Mouse (Mus musculus) MEL (cell line): ENCODE data around the gene Pheta2. TPM values are rescaled to one million over a fixed set of nuclear protein-coding genes. Genes with fewer than 3 reads are reported as not detected.

Source experiments
- DNase-seq: peaks from one replicate; pipeline ENCODE4 v3.0.0; 2011; ENCODE audit warnings: low read depth, low spot score
- H3K27ac ChIP-seq: 2 replicates; pipeline ENCODE4 v1.5.1; 2012; ENCODE audit warnings: low read depth, mild to moderate bottlenecking, control low read depth, low read length, moderate library complexity; ENCODE audit not compliant: control insufficient read depth
- H3K27me3 ChIP-seq, 2 experiments: fragments of 150-350 bp in 1 of 2; sonication (generic) in 1 of 2; 2 replicates each; pipeline ENCODE4 v1.6.1; 2012; ENCODE audit warnings: low read length in 2 of 2, mild to moderate bottlenecking in 2 of 2, improper control_type of control experiment in 1 of 2, moderate library complexity in 1 of 2; ENCODE audit not compliant: insufficient read depth in 2 of 2, control insufficient read depth in 1 of 2
- H3K36me3 ChIP-seq, 2 experiments: 2 replicates each; pipeline ENCODE4 v1.6.1; 2012 to 2014; ENCODE audit warnings: low read length in 2 of 2, improper control_type of control experiment in 1 of 2, inconsistent platforms in 1 of 2, mild to moderate bottlenecking in 1 of 2; ENCODE audit not compliant: insufficient read depth in 2 of 2, control insufficient read depth in 1 of 2
- H3K4me1 ChIP-seq, 2 experiments: fragments of 150-350 bp in 1 of 2; sonication (generic) in 1 of 2; 2 replicates each; pipeline ENCODE4 v1.6.1; 2012; ENCODE audit warnings: low read length in 2 of 2, improper control_type of control experiment in 1 of 2, mild to moderate bottlenecking in 1 of 2; ENCODE audit not compliant: insufficient read depth in 2 of 2, control insufficient read depth in 1 of 2
- H3K4me3 ChIP-seq, 2 experiments: fragments of 150-350 bp in 1 of 2; sonication (generic) in 1 of 2; 2 replicates each; pipeline ENCODE4 v1.5.1; 2012; ENCODE audit warnings: low read depth in 2 of 2, low read length in 2 of 2, mild to moderate bottlenecking in 2 of 2, moderate library complexity in 2 of 2, control low read depth in 1 of 2, improper control_type of control experiment in 1 of 2; ENCODE audit not compliant: control insufficient read depth in 1 of 2, insufficient read depth in 1 of 2
- H3K79me2 ChIP-seq: 2 replicates; pipeline ENCODE4 v1.6.1; 2012; ENCODE audit warnings: mild to moderate bottlenecking, low read length, moderate library complexity; ENCODE audit not compliant: control insufficient read depth, poor library complexity, insufficient read depth
- H3K9ac ChIP-seq: 2 replicates; pipeline ENCODE4 v1.6.1; 2012; ENCODE audit warnings: low read depth, mild to moderate bottlenecking, control low read depth, low read length, moderate library complexity; ENCODE audit not compliant: control insufficient read depth, poor library complexity, severe bottlenecking
- H3K9me3 ChIP-seq: fragments of 150-350 bp; sonication (generic); replicated peaks from 2 replicates; pipeline ENCODE4 v1.6.1; 2012; ENCODE audit warnings: mild to moderate bottlenecking, low read length, improper control_type of control experiment, moderate library complexity; ENCODE audit not compliant: insufficient read depth
- CHD1 ChIP-seq: IDR thresholded peaks from 2 replicates; pipeline ENCODE4 v1.6.1; 2012; ENCODE audit warnings: low read depth, mild to moderate bottlenecking, inconsistent platforms, low read length, improper control_type of control experiment
- CHD2 ChIP-seq: IDR thresholded peaks from 2 replicates; pipeline ENCODE4 v1.6.1; 2011; ENCODE audit warnings: low read length, improper control_type of control experiment
- ELF1 ChIP-seq: IDR thresholded peaks from 2 replicates; pipeline ENCODE4 v1.6.1; 2014; ENCODE audit warnings: low read depth, mild to moderate bottlenecking, inconsistent platforms, low read length, improper control_type of control experiment, moderate library complexity
- EP300 ChIP-seq, 2 experiments: IDR thresholded peaks; 2 replicates each; pipeline ENCODE4 v1.6.1; 2011; ENCODE audit warnings: improper control_type of control experiment in 2 of 2, low read length in 2 of 2, low read depth in 1 of 2, mild to moderate bottlenecking in 1 of 2
- ETS1 ChIP-seq: IDR thresholded peaks from 2 replicates; pipeline ENCODE4 v1.6.1; 2012; ENCODE audit warnings: low read depth, mild to moderate bottlenecking, inconsistent platforms, low read length, improper control_type of control experiment, moderate library complexity
- GABPA ChIP-seq: IDR thresholded peaks from 2 replicates; pipeline ENCODE4 v1.6.1; 2012; ENCODE audit warnings: low read depth, mild to moderate bottlenecking, inconsistent platforms, low read length, improper control_type of control experiment, moderate library complexity
- GATA1 ChIP-seq: IDR thresholded peaks from 2 replicates; pipeline ENCODE4 v1.6.1; 2011; ENCODE audit warnings: low read depth, low read length, improper control_type of control experiment
- HCFC1 ChIP-seq: IDR thresholded peaks from 2 replicates; pipeline ENCODE4 v1.6.1; 2012; ENCODE audit warnings: low read depth, mild to moderate bottlenecking, inconsistent platforms, low read length, improper control_type of control experiment, moderate library complexity
- JUND ChIP-seq: IDR thresholded peaks from 2 replicates; pipeline ENCODE4 v1.6.1; 2011; ENCODE audit warnings: low read depth, mild to moderate bottlenecking, improper control_type of control experiment, low read length
- KAT2A ChIP-seq: conservative IDR thresholded peaks from 2 replicates; pipeline ENCODE4 v1.6.1; 2012; ENCODE audit warnings: low read depth, low read length, improper control_type of control experiment, inconsistent platforms
- MAX ChIP-seq: IDR thresholded peaks from 2 replicates; pipeline ENCODE4 v1.6.1; 2011; ENCODE audit warnings: low read length, improper control_type of control experiment
- MAZ ChIP-seq: IDR thresholded peaks from 2 replicates; pipeline ENCODE4 v1.6.1; 2012; ENCODE audit warnings: low read depth, mild to moderate bottlenecking, inconsistent platforms, low read length, improper control_type of control experiment
- MYB ChIP-seq: IDR thresholded peaks from 2 replicates; pipeline ENCODE4 v1.6.1; 2011; ENCODE audit warnings: mild to moderate bottlenecking, low read depth, low read length, improper control_type of control experiment
- NELFE ChIP-seq: IDR thresholded peaks from 2 replicates; pipeline ENCODE4 v1.6.1; 2011; ENCODE audit warnings: low read depth, low read length, improper control_type of control experiment
- NRF1 ChIP-seq: IDR thresholded peaks from 2 replicates; pipeline ENCODE4 v1.6.1; 2014; ENCODE audit warnings: low read depth, mild to moderate bottlenecking, inconsistent platforms, low read length, improper control_type of control experiment, moderate library complexity; ENCODE audit not compliant: poor library complexity, insufficient read depth, severe bottlenecking
- POLR2AphosphoS2 ChIP-seq: IDR thresholded peaks from 2 replicates; pipeline ENCODE4 v1.6.1; 2011; ENCODE audit warnings: low read length, improper control_type of control experiment
- RAD21 ChIP-seq: IDR thresholded peaks from 2 replicates; pipeline ENCODE4 v1.6.1; 2011; ENCODE audit warnings: mild to moderate bottlenecking, low read depth, low read length, improper control_type of control experiment
- RCOR1 ChIP-seq: IDR thresholded peaks from 2 replicates; pipeline ENCODE4 v1.6.1; 2012; ENCODE audit warnings: low read depth, mild to moderate bottlenecking, inconsistent platforms, low read length, improper control_type of control experiment
- SMC3 ChIP-seq: IDR thresholded peaks from 2 replicates; pipeline ENCODE4 v1.6.1; 2011; ENCODE audit warnings: low read depth, low read length, improper control_type of control experiment
- TAL1 ChIP-seq: IDR thresholded peaks from 2 replicates; pipeline ENCODE4 v1.6.1; 2012; ENCODE audit warnings: mild to moderate bottlenecking, inconsistent platforms, low read length, moderate library complexity, mixed read lengths
- TBP ChIP-seq: IDR thresholded peaks from 2 replicates; pipeline ENCODE4 v1.8.0; 2011; ENCODE audit warnings: low read depth, low read length, improper control_type of control experiment
- TCF12 ChIP-seq: IDR thresholded peaks from 2 replicates; pipeline ENCODE4 v1.6.1; 2014; ENCODE audit warnings: low read depth, mild to moderate bottlenecking, inconsistent platforms, low read length, improper control_type of control experiment, moderate library complexity
- UBTF ChIP-seq: IDR thresholded peaks from 2 replicates; pipeline ENCODE4 v1.6.1; 2012; ENCODE audit warnings: low read depth, mild to moderate bottlenecking, inconsistent platforms, low read length, improper control_type of control experiment, moderate library complexity, borderline replicate concordance; ENCODE audit not compliant: insufficient read depth
- USF1 ChIP-seq: IDR thresholded peaks from 2 replicates; pipeline ENCODE4 v1.6.1; 2014; ENCODE audit warnings: low read depth, mild to moderate bottlenecking, inconsistent platforms, low read length, improper control_type of control experiment, moderate library complexity
- USF2 ChIP-seq, 2 experiments: IDR thresholded peaks; 2 replicates each; pipeline ENCODE4 v1.6.1; 2011 to 2012; ENCODE audit warnings: improper control_type of control experiment in 2 of 2, low read length in 2 of 2, borderline replicate concordance in 1 of 2, inconsistent platforms in 1 of 2, low read depth in 1 of 2, mild to moderate bottlenecking in 1 of 2; ENCODE audit not compliant: insufficient read depth in 1 of 2
- ZKSCAN1 ChIP-seq: IDR thresholded peaks from 2 replicates; pipeline ENCODE4 v1.6.1; 2012; ENCODE audit warnings: low read depth, mild to moderate bottlenecking, inconsistent platforms, low read length, improper control_type of control experiment, moderate library complexity
- polyA plus RNA-seq, 2 experiments: library from polyadenylated mRNA; stranded (reverse) in 1 of 2; unstranded in 1 of 2; fragments of >175 nt in 1 of 2; fragments of >200 nt in 1 of 2; gene quantifications; 2 replicates each; pipeline versions ENCODE4 v1.2.1 to v1.2.4; 2012; ENCODE audit warnings: low replicate concordance in 2 of 2, low read depth in 1 of 2; ENCODE audit not compliant: insufficient read length in 2 of 2, insufficient read depth in 1 of 2, missing spikeins in 1 of 2
- total RNA-seq: library from RNA; depleted of rRNA; stranded (reverse); fragments of 300-350 nt; gene quantifications from 2 replicates; pipeline ENCODE4 v1.2.3, GENCODE M21; 2012

The Pheta2 gene
- total and polyA plus RNA-seq, 3 experiments = 34.9 to 39.3 TPM; not detected in 1

DNA sequence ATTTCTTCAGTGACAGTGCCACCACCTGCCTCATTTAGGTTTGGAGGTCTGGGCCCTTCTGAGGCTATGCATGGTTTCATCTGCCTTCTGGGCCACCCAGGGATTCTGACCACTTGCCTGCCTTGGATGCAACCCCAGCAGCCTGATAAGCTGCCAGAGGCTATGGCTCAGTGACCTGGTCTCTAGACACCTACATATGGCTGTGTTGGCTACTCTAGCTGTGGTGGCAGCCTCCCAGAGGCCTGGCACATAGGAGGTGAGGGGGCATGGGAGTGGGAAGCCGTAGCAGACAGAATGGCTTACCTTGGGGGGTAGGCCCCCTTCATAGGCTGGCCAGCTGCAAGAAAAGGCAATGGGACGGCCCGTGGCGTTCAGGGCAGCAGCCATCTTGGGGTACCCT is 3.5 kb upstream of the Pheta2 start:
- Histone ChIP-seq H3K4me3 (no peak overlapping the region), H3K79me2 (no peaks in the 10 kb centered on the region; the same call in 1 of the 2 replicates), H3K27ac (no peak overlapping the region), H3K36me3 (peaks cover 0 to 12% of the 10 kb centered on the region in 2 experiments; a peak in 2 of 4 replicates), H3K27me3 (no peaks in the 10 kb centered on the region), H3K9me3 (no peaks in the 10 kb centered on the region), H3K4me1 (peaks cover 9 to 18% of the 10 kb centered on the region in 2 experiments), H3K9ac (no peak overlapping the region)
- no peak for DNase-seq
- TF ChIP-seq ELF1 (no peak), GABPA (no peak), USF1 (no peak), GATA1 (no peak), NRF1 (no peak), KAT2A (no peak), SMC3 (no peak), USF2 (IDR thresholded peaks at IDR 0.05; ENCODE audit: borderline replicate concordance in 1 of 2, insufficient read depth in 1 of 2, low read depth in 1 of 2, low read length in 2 of 2) (no peak), TAL1 (no peak), TCF12 (no peak), RAD21 (no peak), CHD2 (no peak), CHD1 (no peak), JUND (no peak), TBP (no peak), ETS1 (no peak), UBTF (no peak), HCFC1 (no peak), EP300 (IDR thresholded peaks at IDR 0.05; ENCODE audit: low read depth in 1 of 2, low read length in 2 of 2) (no peak)

- Histone ChIP-seq H3K36me3 (peaks cover 0 to 12% of the 10 kb centered on the region in 2 experiments; a peak in 2 of 4 replicates), H3K4me1 (peaks cover 9 to 18% of the 10 kb centered on the region in 2 experiments), H3K4me3 (no peak overlapping the region), H3K9me3 (no peaks in the 10 kb centered on the region), H3K9ac (no peak overlapping the region), H3K27ac (no peak overlapping the region), H3K27me3 (no peaks in the 10 kb centered on the region), H3K79me2 (peaks cover 10% of the 10 kb centered on the region; the same call in 1 of the 2 replicates)
- no peak for TF ChIP-seq MYB
- TF ChIP-seq MAX = no peak
- no peak for TF ChIP-seq HCFC1
- TF ChIP-seq POLR2AphosphoS2 = no peak
- TF ChIP-seq NELFE = no peak
- no peak for TF ChIP-seq TBP
- TF ChIP-seq MAZ = no peak
- no peak for TF ChIP-seq ETS1
- TF ChIP-seq UBTF = no peak
- no peak for TF ChIP-seq GATA1
- no peak for TF ChIP-seq RCOR1
- no peak for TF ChIP-seq ZKSCAN1
- no peak for TF ChIP-seq TAL1
- no peak for DNase-seq
Observed at GRCm38 (mm10) chr15:82336629-82337028, 2.1 kb upstream of the Pheta2 start.
